Mouse (Mus musculus): Measurements from ENCODE around the gene Add2.

The Add2 gene

DNA sequence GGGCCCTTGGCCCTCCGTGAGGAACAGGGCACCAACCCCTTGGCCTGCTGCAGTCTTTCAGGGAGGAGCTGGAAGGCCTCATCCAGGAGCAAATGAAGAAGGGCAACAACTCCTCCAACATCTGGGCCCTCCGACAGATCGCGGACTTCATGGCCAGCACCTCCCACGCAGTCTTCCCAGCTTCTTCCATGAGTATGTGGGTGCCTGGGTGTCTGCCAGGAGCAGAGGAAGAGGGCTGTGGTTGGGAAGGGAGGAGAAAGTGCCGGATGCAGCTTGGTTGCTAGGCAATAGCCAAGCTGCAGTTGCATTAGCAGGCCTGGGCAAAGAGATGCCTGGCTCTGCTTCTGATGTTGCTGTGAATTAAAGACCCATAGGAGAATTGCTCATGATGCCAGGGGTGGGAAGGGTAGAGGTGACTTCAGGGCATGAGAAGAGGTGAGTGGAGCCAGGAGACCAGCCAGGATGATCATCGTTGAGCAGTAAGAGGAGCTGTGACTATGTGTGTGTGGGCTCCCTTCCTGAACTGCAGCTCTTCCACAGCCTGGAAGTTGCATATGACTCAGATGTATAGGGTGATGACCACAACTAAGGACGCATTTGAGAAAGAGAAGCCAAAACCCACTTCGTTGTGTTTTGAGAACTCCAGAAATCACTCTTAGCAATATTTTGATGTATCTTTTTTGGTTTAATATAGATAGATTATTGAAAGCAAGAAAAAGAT, 58.5 kb downstream of the Add2 start:
- DNase-seq = no peak

DNA sequence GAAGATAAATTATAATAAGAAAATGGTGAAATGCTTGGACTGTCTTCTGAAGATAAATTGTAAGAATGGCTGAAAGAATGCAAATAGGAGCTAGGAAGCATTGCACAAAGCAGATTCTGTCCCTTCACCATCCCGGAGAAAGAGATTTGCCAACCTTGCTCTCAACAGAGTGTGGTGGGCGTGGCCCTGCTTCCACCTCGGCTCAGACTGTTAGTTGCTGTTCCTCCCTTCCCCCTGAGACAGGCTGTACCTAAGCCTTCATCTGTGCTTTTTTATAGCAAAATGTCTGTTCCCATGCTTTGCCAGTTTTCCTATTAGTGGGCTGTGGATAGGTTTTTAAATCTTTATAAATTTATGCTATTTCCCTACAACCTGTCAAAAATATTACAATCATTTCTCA, 59.3 kb downstream of the Add2 start:
- no peak for DNase-seq

DNA sequence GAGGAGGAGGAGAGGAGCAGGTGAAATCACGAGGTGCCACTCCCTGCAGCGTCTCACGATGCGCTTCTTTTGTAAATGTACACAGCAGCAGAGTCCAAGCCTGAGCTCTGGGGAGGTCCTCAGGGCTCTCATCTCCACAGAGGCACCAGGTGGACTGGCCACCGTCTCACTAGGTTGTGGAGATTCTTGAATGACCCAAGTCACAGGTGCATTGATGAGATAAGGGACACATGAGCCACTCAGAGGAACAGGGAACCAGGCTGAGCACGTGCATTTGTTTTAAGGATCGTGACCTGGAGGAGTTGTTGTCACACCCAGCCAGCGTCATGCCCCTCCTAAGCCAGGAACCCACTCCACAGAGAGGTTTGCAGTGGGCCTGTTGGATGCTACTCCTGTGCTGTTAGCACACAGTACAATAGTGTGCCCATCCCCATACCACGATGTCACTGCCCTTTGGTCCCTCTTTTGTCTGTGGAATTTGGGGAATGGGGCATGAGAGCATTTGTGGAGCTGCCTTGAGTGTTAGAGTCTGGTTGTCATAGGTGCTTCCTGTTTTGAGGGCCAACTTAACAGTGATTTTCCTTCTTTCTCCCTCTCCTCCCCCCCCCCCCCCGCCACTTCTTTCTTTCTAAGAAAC, 65.8 kb downstream of the Add2 start:
- no peak for DNase-seq

DNA sequence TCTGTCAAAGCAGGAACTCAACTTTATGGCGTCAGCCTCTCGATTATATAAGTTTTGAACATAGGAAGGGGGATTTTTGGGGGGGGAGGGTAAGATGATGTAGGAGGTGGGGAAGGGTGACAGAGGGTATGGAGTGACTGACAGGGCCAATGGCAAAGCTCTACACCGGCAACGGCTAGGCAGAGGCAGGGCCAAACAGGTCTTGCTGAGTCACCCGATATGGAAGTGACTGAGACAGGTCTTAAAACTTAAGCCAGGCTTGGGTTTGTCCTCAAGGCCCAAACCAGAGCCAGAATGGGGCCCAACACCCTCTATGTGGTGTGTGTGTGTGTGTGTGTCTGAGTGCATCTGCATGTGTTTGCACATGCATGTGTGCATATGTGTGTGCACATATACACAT, 67.0 kb downstream of the Add2 start:
- DNase-seq = no peak

DNA sequence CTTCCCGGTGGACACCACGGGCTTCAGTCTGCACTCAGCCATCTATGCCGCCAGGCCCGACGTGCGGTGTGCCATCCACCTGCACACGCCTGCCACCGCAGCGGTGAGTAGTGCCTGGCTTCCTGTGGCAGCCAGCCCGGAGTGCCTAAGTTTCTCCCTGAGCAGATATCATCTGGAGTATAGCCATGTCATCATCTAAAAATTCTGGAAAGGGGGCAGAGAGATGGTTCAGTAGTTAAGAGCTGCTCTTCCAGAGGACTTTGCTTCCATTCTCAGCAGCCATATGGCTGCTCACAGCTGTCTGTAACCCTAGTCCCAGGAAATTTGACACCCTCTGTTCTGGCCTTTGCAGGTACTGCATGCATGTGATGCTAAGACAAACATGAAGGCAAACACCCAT, 68.3 kb downstream of the Add2 start:
- no peak for DNase-seq

DNA sequence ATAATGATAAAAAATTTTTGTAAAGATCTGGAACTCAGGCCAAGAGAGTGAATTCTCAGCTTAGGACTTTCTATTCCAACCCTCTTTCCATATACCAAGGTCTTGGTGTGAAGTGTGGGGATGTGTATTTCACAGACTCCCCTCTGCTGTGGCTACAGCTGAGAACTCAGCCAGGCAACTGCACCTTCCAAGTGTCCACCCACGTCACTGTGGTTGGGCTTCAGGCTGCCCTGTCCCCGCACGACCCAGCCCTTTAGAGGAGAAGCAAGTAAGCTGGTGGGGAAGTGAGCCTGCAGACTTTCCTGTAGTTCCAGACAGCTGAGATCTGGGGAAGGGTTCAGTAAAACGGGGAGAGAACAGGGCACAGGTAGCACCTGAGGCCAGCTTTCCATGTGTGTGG, 68.7 kb downstream of the Add2 start:
- DNase-seq = no peak

DNA sequence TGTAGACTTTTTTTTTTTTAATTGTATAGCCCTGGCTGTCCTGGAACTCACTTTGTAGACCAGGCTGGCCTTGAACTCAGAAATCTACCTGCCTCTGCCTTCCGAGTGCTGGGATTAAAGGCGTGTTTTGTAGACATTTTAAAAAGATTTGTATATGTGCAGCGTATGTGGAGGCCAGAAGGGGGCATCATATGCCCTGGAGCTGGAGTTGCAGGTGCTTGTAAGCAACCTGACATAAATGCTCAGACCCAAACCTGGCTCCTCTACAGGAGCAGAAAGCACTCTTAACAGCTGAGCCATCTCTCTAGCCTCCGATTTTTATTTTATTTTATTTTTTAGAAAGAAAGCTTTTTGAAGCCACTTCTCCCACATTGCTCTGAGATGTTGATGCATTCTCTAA, 70.5 kb downstream of the Add2 start:
- DNase-seq = no peak

DNA sequence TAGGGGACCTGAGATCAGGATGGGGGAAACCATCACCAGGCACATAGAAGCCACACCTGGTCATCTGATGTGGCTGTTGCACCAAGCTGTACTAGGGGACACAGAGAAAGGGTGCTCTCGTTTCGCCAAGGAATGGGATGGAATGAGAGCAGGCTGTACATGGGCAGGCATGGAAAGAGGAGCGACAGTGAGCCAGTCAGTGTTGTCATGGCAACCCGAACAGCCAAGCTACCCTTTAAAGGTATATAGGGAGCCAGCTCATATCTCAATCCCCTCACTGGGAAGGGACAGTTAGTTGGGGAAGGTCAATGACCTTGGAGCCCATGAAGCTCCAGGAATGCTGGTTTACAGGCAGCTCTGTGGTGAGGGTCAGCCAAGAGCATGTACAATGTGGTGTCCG, 73.0 kb downstream of the Add2 start:
- DNase-seq = no peak

DNA sequence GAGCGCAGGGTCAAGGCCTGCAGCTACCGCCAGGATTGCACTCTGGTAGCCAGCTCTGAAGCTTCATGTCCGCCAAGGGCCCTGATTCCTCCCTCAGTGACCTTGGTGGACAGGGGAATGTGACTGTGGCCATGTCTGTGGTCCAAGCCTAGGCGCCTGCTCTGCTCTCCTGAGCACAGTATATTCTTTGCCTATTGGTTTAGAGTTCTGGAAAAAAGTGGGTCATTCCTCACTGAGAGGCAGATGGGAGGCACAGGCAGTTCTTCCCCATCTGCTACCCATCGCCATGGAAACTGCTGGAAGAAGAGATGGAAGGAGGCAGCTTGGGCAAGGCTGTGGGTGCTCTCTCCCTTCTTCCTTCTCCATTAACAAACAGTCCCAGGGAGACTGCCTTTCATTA, 74.4 kb downstream of the Add2 start:
- DNase-seq = no peak

DNA sequence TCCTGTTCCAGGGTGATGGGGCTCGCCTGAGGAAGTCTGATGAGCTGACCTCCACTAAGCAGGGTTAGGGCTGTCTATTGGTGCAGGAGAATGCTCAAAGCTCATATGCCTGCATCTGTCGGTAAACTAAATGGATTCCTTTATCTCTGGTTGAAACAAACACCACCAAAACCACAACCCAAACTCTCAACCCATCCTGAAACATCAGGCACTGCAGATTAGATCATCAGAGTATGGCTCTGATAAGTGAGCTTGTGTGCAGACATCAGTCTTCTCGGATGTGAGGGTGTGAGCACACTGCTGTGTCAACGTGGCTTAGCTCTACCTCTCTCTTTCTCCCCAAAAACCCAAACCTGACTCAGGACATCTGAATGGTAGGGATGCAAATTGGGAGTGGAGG, 75.1 kb downstream of the Add2 start:
- DNase-seq = no peak

DNA sequence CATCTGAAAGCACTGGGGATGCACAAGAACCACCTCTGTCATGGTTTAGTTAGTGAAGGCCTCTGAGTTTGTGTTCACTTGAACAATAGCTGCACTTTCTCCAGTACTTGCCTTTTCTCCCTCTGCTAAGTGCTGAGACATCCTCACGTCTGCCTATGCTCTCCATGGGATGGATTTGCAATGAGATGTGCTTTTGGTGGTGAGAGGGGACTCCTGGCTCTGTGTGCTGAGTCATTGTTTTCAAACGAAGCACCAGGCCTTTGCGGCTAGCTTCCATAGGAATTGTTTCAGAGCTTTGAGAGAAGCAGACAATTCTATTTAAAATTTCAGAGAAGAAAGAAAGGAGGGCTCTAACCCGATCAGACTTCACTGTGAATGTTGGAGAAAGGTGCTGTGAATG, 76.2 kb downstream of the Add2 start:
- no peak for DNase-seq

DNA sequence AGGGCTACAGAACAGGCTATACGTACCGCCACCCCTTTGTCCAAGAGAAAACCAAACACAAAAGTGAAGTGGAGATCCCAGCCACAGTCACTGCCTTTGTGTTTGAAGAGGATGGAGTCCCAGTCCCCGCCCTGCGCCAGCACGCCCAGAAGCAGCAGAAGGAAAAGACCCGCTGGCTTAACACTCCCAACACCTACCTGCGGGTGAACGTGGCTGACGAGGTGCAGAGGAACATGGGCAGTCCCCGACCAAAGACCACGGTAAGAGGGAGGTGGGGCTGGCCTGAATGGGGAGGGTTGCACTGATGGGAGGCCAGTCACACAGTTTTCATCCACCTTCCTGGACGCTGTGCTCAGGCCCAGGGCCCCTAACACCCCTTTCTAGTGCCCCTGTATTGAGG, 77.6 kb downstream of the Add2 start:
- no peak for DNase-seq

DNA sequence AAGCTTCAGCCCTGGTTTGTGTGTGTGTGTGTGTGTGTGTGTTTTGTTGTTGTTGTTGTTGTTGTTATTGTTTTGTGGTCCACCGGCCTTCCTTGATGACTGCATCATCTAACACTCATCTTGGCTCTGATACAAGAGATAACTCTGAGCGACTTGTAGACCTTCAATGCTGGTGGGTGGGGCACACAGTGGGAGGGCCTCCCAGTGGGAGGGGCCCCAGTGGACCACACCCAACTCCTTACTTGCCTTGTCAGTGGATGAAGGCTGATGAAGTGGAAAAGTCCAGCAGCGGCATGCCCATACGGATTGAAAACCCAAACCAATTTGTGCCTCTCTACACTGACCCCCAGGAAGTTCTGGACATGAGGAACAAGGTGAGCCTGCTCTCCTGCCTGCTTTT, 78.6 kb downstream of the Add2 start:
- DNase-seq = no peak

DNA sequence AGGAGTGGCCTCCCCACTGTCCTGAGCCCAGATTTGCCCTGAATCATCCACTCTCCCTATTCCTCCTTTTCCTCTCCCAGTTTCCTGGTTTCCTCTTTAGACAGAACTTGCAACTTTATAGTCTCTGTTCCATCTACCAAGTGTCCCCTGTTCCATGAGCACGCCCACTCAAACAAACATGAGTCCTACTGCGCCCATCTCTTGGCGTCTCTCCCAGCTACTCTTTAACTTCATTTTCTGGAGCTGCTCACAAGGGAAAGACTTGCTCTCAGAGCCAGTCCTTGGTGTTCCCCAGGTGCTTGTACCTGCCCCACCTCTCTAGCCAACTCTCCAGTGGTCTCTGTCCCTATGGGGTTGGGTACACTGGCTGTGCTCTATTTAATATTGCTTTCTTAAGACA, 87.4 kb downstream of the Add2 start:
- no peak for DNase-seq

DNA sequence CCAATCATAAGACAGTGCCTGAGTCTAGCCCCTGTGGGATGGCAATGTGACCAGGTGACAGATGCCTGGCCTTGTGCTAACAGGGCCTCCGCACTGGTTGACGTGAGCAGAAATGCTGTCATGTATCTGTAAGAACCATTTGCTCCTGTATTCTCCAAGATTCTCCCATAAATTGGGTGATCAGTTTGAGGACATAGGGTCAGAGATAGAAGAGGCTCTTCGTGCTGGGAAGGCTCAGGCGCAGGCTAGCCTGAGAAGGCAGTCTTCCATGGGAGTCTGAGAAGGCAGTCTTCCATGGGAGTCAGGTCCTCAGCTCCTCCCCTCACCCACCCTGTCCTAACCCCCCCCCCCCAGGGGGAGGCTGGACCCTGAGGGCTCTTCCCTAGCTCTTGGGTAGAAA, 94.6 kb downstream of the Add2 start:
- DNase-seq = no peak

DNA sequence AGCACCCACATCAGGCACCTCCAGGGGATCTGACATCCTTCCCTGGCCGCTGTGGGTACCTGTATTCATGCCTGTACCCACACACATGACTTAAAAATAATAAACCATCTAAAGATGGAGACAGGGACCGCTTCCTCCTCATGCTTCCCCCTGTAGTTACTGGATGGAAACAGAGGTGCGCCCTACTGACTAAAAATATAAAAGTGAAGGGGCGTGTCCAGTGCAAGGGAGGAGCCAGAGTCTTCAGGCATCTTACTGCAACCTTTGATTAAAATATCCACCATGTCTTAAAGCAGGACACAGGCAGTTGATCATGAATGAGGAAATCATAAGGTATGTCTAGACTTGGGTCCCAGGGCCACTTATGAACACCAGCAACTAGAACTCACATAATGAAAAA, 97.3 kb downstream of the Add2 start:
- no peak for DNase-seq

DNA sequence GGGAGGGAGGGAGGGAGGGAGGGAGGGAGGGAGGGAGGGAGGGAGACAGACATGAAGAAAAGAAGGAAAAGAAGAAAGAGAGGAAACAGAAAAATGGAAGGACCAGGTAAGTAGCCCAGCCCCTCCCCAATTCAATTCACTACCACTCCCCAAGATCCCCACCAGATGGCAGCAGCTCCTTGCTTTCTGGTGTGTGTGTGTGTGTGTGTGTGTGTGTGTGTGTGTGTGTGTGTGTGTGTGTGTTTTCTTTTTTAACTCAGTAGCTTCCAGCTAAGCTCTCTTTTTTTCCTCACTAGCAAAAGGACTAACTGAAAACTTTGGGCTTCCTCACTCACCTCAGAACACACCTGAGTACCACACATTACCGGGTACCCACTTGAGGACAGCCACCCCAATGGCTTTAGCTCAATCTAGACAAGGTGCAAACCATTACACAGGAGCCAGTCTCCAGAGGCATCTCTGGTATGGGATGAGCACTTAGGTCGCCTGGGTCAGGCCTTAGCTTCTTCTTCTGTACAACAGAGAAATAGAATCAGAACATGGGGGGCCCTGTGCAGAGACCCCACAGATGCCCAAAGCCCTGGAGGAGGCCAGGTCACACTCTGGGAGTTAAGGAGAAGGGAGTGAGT, 98.6 kb downstream of the Add2 start:
- peak; percentile 49 to 53 for DNase-seq

DNA sequence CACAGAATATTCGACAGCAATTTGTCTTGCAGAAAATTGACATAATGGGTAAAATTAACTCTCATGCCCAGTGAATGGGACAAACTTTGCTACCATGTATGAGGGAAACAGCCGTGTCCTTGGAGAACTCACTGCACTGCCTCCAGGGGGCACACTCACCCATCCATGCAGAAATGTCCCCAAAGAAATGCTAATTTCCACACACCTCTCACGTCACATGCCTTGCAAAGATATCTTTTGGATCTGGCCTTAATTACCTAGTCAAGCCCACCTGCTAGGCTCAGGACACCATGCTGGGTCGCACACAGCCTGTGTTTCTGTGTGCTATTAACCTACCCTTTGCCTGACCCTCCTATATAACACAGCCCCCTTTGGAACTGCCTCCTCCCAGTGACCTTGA, 100.0 kb downstream of the Add2 start:
- DNase-seq = peak; percentile 16 to 26

DNA sequence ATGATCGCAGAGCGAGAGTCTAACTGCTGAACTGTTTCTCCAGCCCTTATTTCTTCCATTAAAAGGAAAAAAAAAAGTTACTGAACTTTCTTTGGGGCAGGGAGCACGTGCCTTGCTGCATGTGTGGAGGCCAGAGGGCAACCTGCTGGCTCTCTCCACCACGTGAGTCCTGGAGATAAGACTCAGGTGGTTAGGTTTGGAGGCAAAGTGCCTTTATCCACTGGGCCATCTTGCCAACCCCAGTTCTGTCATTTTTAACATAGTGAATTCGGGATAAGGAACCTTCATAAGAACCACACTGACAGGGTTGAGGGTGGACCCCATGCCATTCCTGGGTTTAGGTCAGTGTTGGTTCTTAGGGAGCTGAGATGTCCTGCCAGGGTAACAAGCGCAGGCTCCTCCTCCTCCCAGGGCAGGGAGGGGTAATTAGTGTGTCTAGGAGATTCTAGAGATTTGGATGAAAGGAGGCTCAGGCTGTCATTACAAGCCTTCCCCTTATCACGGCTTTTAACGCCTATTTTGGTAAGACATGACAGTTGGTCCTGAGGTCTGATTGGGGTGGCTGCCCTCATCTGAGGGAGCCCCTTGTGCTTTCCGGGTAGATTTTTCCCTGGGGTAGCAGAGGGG, 101.5 kb downstream of the Add2 start:
- no peak for DNase-seq

DNA sequence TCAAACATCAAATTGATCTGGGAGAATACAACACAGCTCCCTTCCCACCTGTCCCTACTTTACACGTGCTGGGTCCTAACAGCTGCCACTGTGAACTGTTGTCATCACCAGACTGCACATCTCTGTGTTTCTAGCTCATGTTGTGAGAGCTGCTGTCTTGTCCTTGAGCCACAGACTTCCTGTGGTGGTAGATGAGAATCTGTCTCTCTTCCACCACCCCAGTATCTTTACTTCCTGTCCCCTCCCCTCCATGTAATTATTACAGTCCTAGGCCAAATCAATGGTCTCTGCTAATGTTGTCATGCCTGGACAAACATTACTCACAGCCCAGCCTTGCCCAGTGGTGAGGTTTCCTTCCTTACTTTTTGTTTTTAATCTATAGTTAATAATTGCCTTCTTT, 105.4 kb downstream of the Add2 start:
- no peak for DNase-seq

DNA sequence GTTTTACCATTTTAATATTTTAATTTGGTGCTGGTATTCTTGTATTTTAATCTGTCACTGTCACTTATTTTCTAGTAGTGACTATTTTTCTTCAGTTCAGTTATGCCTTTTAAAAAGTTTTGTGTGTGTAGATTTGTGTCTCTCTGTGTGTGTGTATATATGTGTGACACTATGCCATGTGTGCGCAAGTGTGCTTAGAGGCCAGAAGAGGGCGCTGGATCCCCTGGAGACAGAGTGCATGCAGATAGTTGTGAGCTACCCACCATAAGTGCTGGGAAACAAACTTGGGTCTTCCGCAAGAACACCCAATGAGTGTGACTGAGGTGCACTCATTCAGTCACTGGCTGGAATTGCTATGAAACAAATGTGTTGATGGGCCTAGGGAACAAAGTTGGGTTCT, 107.7 kb downstream of the Add2 start:
- DNase-seq = no peak

DNA sequence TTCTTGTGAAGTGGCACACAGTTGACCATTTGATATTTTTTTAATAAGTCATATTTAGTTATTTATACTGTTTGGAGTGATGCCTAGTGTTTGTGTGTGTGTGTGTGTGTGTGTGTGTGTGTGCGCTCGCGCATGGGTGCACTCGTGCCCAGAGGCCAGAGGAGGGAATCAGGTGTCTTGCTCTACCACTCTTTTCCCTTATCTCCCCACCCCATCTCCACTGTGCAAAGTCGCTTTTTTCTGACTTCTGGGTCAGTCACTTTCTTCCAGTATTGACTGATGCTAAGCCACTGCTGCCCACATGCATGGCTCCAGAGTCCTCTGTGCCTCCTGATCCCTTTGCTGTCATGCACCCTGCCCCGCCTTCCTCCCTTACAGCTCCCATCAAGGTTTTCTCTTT, 112.8 kb downstream of the Add2 start:
- no peak for DNase-seq

DNA sequence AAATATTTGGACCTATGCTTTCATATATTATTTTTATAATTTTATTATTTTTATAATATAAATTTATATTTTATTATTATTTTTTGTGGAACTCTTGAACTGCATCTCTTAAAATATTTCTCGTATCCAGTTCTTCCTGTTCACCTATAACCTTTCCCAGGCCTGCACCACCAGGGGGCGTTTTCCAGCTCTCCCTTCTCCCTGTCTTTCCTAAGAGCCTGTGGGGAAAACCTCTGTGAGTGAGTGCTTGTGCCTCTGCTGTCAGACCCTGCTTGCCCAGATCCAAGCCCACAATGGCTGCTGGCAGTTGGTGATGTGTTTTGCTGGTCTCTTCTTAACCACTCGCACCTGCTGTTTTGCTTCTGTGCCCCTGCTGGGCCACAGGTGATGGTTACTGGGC, 113.3 kb downstream of the Add2 start:
- DNase-seq = peak; percentile 49 to 53

DNA sequence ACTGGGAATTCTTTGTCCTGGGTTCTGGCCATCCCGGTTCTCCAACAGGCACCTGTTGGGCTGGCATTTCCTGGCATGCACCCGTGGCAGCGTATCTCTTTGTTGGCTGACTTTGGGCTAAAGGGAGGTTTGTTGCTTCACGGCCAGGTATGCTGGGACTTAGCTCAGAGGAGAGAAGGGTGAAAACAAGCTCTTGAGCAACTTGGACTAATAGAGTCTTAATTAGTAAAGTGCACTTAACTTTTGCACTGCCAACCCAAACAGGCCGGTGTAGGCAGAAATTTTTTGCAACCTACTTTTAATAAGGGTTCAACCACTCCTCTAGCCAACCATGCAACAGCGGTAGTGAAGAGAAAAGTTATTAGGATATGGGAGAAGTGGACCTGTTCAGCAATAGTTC, 116.5 kb downstream of the Add2 start:
- no peak for DNase-seq
